Mouse (Mus musculus) lung, embryonic 14.5 days (tissue): Measurements from ENCODE around the gene Card19. TPM values are rescaled to one million over a fixed set of nuclear protein-coding genes. Genes with fewer than 3 reads are reported as not detected.

Experiments
- ATAC-seq: fragments of 200-750 bp; cut with Nextera tagmentation; 2 replicates; pipeline ENCODE4 v1.8.0; 2017; ENCODE audit warnings: mild to moderate bottlenecking, moderate TSS enrichment, moderate library complexity; ENCODE audit not compliant: insufficient read depth
- DNase-seq: peaks from one replicate; pipeline ENCODE4 v3.0.0-alpha.2; 2015
- H3K27ac ChIP-seq: fragments of 300-500 bp; sonication (generic); 2 replicates; pipeline ENCODE4 v1.5.1; 2014; ENCODE audit warnings: low read depth, mild to moderate bottlenecking, moderate library complexity
- H3K27me3 ChIP-seq: fragments of 300-500 bp; sonication (generic); 2 replicates; pipeline ENCODE4 v1.6.1; 2014; ENCODE audit warnings: low read length, control low read depth; ENCODE audit not compliant: insufficient read depth
- H3K36me3 ChIP-seq: fragments of 300-500 bp; sonication (generic); 2 replicates; pipeline ENCODE4 v1.6.1; 2014; ENCODE audit warnings: control low read depth; ENCODE audit not compliant: insufficient read depth
- H3K4me1 ChIP-seq: fragments of 300-500 bp; sonication (generic); 2 replicates; pipeline ENCODE4 v1.6.1; 2014; ENCODE audit warnings: antibody characterized with exemption, control low read depth; ENCODE audit not compliant: insufficient read depth
- H3K4me2 ChIP-seq: fragments of 300-500 bp; sonication (generic); 2 replicates; pipeline ENCODE4 v1.6.1; 2014; ENCODE audit warnings: mild to moderate bottlenecking
- H3K4me3 ChIP-seq: fragments of 300-500 bp; sonication (generic); 2 replicates; pipeline ENCODE4 v1.5.1; 2014; ENCODE audit warnings: low read depth, low read length
- H3K9ac ChIP-seq: fragments of 300-500 bp; sonication (generic); 2 replicates; pipeline ENCODE4 v1.6.1; 2014
- H3K9me3 ChIP-seq: fragments of 300-500 bp; sonication (generic); 2 replicates; pipeline ENCODE4 v1.6.1; 2016; ENCODE audit warnings: low read depth, low read length, control low read depth
- CTCF ChIP-seq: IDR thresholded peaks from 2 replicates; pipeline ENCODE4 v1.5.1; 2016; ENCODE audit warnings: antibody characterized with exemption, low read depth
- WGBS: fragments of 180-500 bp; shearing (Covaris S2); extraction: QIAGEN DNeasy Blood & Tissue Kit; methylation state at CpG from one replicate; pipeline ENCODE4 v1.1.7; 2014; 5-methylcytosine and 5-hydroxymethylcytosine counted together
- polyA plus RNA-seq: library from polyadenylated mRNA; unstranded; fragments of >200 nt; fragmentation: Nextera tagmentation; extraction: Ambion mirVana; gene quantifications from 2 replicates; pipeline ENCODE4 v1.2.1, GENCODE M21; 2014

Card19 gene
- polyA plus RNA-seq, 1 experiment from 2014 or later = 47.9 TPM

DNA sequence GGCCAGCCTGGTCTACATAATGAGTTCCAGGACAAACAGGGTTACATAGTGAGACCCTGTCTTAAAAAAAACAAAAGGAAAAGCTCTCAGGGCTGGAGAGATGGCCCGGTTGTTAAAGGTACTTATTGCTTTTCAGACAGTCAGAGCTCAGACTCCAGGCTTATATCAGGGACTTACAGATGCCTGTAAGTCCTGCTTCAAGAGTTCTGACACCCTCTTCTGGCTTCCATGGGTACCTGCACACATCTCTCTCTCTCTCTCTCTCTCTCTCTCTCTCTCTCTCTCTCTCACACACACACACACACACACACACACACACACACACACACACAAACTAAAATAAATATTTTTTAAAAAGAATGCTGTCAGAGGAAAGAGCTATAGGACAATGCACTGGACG lies 54.6 kb downstream of the Card19 start:
- no peaks in the 10 kb centered on the region for H3K27me3 ChIP-seq
- no peak overlapping the region for H3K4me3 ChIP-seq
- no peaks in the 10 kb centered on the region for H3K9me3 ChIP-seq
- WGBS = 43% methylated on average over 2 of the region's 2 CpGs
- DNase-seq (no peak), ATAC-seq (no peak)
- H3K36me3 ChIP-seq = no peaks in the 10 kb centered on the region
- no peak overlapping the region for H3K4me2 ChIP-seq
- no peak overlapping the region for H3K27ac ChIP-seq
- no peaks in the 10 kb centered on the region for H3K4me1 ChIP-seq
- no peak for TF ChIP-seq CTCF
- no peak overlapping the region for H3K9ac ChIP-seq

DNA sequence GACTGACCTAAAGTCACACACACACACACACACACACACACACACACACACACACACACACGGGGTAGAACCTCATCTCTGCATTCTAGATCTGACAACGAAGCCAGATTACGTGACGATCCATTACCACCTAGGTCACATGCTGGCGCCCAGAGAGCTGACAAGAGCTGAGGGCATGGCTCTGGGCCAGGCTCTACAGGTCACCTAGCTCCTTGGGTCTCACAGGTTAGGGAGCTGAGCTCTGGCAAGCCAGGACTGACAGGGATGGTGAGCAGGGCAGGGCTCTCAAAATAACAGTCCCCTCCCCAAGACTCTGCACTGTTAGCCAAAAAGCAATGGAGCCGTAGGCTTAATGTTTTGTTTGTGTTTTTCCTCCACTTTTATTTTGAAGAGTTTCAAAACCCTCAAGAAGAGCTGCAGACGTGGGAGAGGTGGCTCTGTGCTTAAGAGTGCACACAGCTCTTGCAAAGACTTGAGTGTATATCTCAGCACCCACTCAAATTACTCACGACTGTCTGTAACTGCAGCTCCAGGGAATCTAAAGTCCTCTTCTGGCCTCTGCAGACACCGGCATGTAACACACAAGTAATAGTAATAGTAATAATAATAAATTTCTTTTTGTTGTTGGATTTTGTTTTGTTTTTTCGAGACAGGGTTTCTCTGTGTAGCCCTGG lies 57.7 kb downstream of the Card19 start:
- Histone ChIP-seq H3K36me3 (no peaks in the 10 kb centered on the region), H3K4me2 (no peak overlapping the region), H3K9ac (no peak overlapping the region), H3K27ac (no peak overlapping the region), H3K4me3 (no peak overlapping the region), H3K27me3 (no peaks in the 10 kb centered on the region), H3K4me1 (no peaks in the 10 kb centered on the region), H3K9me3 (no peaks in the 10 kb centered on the region)
- TF ChIP-seq CTCF = no peak
- DNase-seq (no peak), ATAC-seq (no peak)
- WGBS = 69% methylated on average over 10 of the region's 10 CpGs

DNA sequence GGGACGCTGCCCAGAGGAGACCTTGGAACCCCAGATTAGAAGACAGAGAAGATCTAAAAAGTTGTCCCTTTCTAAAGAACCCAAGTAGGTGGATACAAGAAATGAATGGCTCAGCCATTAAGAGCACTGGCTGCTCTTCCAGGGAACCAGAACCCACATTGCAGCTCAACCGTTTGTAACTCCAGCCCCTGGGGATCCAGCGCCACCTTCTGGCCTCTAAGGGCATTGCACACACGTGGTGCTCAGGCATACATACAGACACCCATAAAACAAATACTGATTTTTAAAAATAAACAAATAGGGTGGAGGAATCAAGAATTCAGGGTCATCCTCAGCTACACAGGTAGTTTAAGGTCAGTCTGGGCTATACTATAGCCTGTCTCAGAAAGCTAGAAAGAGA lies 59.2 kb downstream of the Card19 start:
- no peaks in the 10 kb centered on the region for H3K9me3 ChIP-seq
- no peaks in the 10 kb centered on the region for H3K27me3 ChIP-seq
- no peak overlapping the region for H3K9ac ChIP-seq
- DNase-seq = no peak
- peak; percentile 53 for TF ChIP-seq CTCF
- 65% methylated on average over 4 of the region's 4 CpGs for WGBS
- H3K4me3 ChIP-seq = no peak overlapping the region
- ATAC-seq = no peak
- no peaks in the 10 kb centered on the region for H3K4me1 ChIP-seq
- no peak overlapping the region for H3K4me2 ChIP-seq
- no peak overlapping the region for H3K27ac ChIP-seq
- H3K36me3 ChIP-seq = no peaks in the 10 kb centered on the region

DNA sequence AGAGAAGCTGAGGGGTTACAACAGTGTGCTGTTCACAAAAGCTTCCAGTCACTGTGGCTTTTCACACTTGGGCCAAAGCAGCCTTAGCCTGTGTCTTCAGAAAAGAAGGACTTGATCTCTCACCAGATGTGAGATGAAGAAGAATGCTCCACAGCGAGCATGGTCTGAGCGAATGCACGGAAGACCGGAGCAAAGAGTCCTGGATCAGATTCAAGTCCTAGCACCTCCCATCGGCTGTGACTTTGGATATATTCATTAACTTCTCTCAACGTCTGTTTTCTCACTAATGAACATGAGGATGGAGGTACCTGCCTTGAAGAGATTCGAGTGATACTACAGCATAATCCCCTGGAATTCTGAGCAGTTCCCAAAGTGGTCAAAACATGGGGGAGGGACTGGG lies 61.2 kb downstream of the Card19 start:
- no peaks in the 10 kb centered on the region for H3K36me3 ChIP-seq
- WGBS = 52% methylated on average over 7 of the region's 7 CpGs
- ATAC-seq = no peak

DNA sequence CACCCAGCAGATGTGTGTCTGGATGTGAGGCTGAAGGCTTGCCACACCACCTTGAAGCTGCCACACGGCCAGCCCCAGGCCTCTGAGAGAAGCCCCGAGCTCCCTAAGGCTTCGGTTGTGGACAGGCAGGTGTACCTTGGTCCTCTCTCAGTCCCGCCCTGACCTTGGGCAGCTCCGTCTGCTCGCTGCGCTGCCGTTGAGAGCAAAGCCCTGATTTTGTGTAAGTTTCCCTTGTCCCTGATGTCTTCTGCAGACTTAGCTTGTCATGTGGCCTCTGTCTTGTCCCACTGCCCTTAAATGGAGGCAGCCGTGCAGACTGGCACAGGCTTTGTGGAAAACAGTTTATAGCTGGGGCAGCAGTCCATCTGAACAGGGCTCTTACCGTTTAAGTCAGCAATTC lies 61.8 kb downstream of the Card19 start:
- Histone ChIP-seq H3K27ac (no peak overlapping the region), H3K9ac (no peak overlapping the region), H3K36me3 (no peaks in the 10 kb centered on the region), H3K9me3 (no peaks in the 10 kb centered on the region), H3K4me3 (no peak overlapping the region), H3K4me1 (no peaks in the 10 kb centered on the region), H3K4me2 (no peak overlapping the region), H3K27me3 (0 out of 2 replicates have a peak, but pooled peaks cover 5% of the 10 kb centered on the region)
- no peak for TF ChIP-seq CTCF
- ATAC-seq (no peak), DNase-seq (no peak)
- WGBS = 66% methylated on average over 10 of the region's 10 CpGs

More for the DNA sequence above, 61.2 kb downstream of the Card19 start:
- DNase-seq = no peak
- H3K27ac ChIP-seq = no peak overlapping the region
- no peaks in the 10 kb centered on the region for H3K4me1 ChIP-seq
- no peak overlapping the region for H3K4me3 ChIP-seq
- H3K4me2 ChIP-seq = no peak overlapping the region
- H3K27me3 ChIP-seq = no peaks in the 10 kb centered on the region
- H3K9ac ChIP-seq = no peak overlapping the region
- TF ChIP-seq CTCF = no peak
- H3K9me3 ChIP-seq = no peaks in the 10 kb centered on the region

Other genes starting within 250 kb of the Card19 start
- gene Fam120a, start 248.0 kb downstream of the Card19 start, polyA plus RNA-seq = 37.0 and 37.7 TPM in 2 replicates
- gene Wnk2, start 68.0 kb downstream of the Card19 start, polyA plus RNA-seq = 1.5 and 1.8 TPM in 2 replicates
- gene Ninj1, start 28.6 kb downstream of the Card19 start, polyA plus RNA-seq = 39.4 and 44.2 TPM in 2 replicates
- gene Susd3, start 32.7 kb upstream of the Card19 start, polyA plus RNA-seq = 1.7 and 3.3 TPM in 2 replicates
- gene Fgd3, start 104.3 kb upstream of the Card19 start, polyA plus RNA-seq = 0.34 and 0.42 TPM in 2 replicates
- gene Bicd2, start 125.5 kb upstream of the Card19 start, polyA plus RNA-seq = 33.7 and 36.7 TPM in 2 replicates
- 16.1 and 19.5 TPM in 2 replicates for gene Ippk, start 205.2 kb upstream of the Card19 start, polyA plus RNA-seq